Mouse (Mus musculus) lung, postnatal 25 days (tissue): ENCODE data around the gene Ribc2.

Experiments used
- DNase-seq: peaks from one replicate; pipeline ENCODE4 v3.0.0; 2022; ENCODE audit warnings: low spot score

Gene Ribc2

GRCm38 (mm10) chr15:85131275-85132192 lies at the start of gene Ribc2, which contains the start of gene Smc1b:
Gene Ribc2, plus strand, starts transcription at chr15:85132078.
Gene Smc1b, minus strand, starts transcription at chr15:85131964.
- peak; percentile 24 for DNase-seq

- no peak for DNase-seq
Measured at GRCm38 (mm10) chr15:85085641-85086040, 46.2 kb upstream of the Ribc2 start.

- DNase-seq, result no peak
Measured at GRCm38 (mm10) chr15:85132193-85132520, 279 bp downstream of the Ribc2 start.

DNA sequence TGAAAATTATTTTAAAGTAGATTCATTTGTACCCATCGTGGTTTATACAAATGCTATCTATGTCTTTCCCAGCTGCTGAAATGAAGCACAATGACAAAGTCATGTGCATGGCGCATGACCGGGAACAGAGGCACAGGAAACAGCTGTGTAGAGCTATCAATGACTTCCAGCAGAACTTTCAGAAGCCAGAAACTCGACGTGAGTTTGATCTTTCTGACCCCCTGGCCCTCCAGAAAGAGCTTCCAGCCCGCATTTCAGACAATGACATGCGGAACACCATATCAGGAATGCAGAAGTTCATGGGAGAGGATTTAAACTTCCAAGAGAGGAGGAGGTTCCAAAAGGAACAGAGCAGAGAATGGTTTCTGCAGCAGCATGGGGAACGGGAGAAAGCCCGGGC lies 3.3 kb downstream of the Ribc2 start:
- DNase-seq, result no peak

DNA sequence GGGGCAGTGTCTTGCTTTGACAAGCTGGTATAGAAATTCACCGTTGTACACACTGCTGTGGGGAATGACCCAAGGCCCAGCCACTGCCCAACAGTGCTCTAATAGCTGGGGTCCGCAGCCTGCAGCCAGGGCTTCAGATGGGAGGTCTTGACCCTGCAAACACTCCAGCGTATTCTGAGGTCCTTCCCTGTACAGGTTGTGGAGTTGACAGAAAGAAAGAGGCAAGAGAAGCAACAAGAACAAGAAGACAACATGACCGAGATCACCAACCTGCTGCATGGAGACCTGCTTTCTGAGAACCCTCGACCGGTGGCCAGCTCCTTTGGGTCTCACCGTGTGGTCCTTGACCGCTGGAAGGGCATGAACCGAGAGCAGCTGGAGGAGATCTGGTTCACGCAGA lies 9.4 kb downstream of the Ribc2 start:
- DNase-seq, result no peak

GRCm38 (mm10) chr15:85142441-85142840 lies 10.6 kb downstream of the Ribc2 start:
- no peak for DNase-seq

- DNase-seq, result no peak
Measured at GRCm38 (mm10) chr15:85143161-85143560, 11.3 kb downstream of the Ribc2 start.

- DNase-seq, result no peak
Measured at GRCm38 (mm10) chr15:85143747-85144146, 11.9 kb downstream of the Ribc2 start.

GRCm38 (mm10) chr15:85144249-85144648 lies 12.4 kb downstream of the Ribc2 start:
- DNase-seq, result no peak

GRCm38 (mm10) chr15:85151433-85151918 lies 19.6 kb downstream of the Ribc2 start:
- DNase-seq, result peak; percentile 59

GRCm38 (mm10) chr15:85152577-85152976 lies 20.7 kb downstream of the Ribc2 start:
- peak; percentile 36 for DNase-seq

DNA sequence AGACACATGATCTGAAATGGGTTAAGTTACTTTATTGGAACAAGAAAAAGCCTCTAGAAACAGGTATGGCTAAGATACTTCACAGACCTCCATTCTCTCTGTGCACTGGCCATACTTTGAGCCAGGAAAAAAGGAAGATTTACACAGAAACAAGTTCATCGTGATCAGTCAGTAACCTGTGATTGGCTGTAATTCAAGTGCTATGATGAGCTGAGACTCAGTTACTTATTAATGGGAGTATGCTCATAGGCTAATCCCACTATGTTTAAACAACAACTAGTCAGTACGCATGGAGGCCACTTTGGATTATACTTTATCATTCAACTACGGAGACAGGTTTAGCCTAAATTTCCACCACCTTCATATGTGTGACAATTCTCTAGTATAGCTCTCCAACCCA lies 22.2 kb downstream of the Ribc2 start:
- no peak for DNase-seq

DNA sequence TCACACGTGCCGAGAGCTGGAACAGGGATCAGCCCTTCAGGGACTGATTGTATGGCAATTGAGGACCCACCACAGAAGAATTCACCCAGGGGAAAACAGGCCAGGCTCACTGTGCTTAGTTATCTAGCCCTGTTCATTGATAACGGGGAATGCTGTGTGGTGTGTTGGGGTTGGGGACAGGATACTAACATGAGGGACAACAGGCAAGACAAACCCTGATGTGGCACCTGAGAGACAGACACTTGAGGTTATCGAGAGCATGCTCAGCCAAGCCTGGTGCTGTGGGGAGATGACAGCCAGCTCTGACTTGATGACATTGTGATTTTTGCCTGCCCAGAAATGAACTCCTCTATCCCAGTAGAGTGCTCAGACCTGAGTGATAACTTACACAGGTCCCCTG lies 24.3 kb downstream of the Ribc2 start:
- no peak for DNase-seq

GRCm38 (mm10) chr15:85161416-85161815 lies 29.5 kb downstream of the Ribc2 start:
- no peak for DNase-seq

DNA sequence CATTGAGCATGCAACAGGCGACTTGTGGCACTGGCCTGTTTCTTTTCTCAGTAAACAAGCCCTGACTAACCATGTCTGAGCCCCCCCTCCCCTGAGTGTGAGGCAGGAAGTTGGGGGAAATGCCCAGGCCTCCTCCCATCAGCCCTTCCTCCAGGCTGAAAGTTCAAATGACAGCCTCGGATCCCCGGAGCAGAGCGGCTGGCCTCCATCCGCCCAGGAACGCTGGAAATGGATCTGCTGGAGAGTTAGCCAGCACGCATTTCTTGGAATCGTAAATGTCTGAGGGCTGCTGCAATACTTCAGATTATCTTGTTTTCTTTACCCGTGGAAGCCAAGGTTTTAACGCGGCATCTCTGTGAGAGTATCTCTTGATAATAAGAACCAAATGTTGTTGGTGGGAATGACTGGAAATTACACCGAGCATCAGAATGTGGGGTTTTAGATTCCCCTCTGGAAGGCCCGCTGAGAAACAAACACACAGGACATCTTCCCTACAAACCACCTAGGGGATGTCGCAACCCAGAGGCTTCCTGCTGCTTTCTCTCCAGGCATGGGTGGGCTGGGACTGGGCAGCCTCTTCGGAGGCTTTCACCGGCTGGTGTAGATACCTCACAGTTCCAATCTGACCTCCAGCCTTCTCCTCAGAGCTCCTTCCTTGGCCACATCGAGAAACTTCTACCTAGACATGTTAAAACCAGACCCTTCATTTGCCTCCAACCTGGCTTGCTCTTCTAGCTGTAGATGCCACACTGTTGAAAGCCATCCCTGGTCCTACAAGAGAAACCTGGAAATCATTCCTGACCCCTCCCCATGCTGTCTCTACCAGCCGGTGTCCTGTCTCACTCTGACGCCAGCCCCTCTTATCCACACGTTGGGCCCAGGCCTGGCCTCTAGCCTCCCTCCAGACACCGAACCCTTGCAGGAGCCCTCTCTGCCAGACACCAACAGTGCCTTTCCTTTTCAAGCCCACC lies 31.1 kb downstream of the Ribc2 start:
- peak; percentile 24 for DNase-seq

DNA sequence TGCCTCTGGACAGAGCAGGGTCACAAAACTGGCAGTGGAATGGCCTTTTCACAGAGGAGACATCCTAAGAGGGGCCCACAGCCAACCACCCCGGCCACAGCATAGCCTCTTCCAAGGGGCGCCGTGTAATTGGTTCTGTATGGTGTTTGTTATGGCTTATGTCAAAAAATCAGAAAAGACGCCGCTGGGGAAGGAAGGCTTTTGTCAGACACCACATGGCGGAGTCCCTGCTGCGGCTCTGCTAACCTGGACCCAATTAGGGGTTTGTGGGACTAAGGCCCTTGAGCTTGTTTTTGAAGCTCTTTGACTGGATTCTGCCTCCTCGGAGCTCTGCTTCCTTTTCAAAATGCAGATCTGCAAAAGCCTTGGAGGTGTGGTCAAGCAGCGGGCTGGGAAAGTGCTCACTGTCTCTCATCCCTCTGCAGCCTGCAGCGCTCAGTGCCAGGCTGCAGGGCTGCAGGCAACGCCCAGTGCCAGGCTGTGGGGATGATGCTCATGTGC lies 34.6 kb downstream of the Ribc2 start:
- no peak for DNase-seq

DNA sequence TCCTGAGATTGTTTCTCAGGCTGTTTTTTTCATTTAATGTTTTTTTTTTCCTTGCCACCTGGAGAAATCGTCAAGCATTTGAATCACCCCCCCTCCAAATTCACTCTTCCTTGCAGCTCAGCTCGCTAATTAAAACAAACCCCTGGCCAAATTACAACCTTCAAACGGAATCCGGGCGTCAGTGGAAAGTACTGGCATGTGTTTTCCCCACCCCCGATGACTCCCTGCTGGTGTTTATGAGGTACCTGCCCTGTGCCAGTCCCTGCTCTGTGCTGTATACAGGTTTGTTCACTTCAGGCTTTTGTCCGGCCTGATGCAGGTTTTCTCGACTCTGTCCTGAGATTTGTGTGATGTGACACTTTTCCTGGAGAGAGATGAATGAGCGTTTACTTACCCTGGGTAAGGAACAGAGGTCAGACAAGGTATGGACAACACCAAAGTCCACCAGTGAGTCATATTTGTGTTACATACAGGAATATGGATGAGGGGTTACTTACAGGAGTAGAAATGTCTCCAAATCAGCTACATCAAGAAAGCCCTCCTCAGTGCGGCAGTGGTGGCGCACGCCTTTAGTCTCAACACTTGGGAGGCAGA lies 35.3 kb downstream of the Ribc2 start:
- no peak for DNase-seq

- DNase-seq, result peak; percentile 56
Measured at GRCm38 (mm10) chr15:85172054-85172453, 40.2 kb downstream of the Ribc2 start.

DNA sequence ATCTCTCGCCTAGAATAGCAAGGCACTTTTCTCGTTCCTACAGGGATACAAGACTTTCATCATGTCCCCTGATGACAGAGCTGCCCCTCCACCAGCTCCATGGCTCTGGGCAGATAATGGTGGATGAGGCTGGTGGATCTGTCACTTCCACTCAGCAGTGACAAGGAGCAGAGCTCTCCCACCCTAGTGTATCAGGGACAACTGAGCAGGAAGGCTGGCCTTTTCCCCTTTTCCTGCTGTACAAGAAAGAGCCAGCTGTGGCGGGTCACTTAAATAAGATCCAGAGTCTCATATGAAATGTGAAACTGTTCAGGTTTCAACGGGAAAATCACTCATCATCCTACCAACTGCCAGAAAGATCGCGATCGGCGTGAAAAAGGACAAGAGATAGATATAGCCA lies 41.5 kb downstream of the Ribc2 start:
- DNase-seq, result no peak

- DNase-seq, result no peak
Measured at GRCm38 (mm10) chr15:85174060-85174459, 42.2 kb downstream of the Ribc2 start.

DNA sequence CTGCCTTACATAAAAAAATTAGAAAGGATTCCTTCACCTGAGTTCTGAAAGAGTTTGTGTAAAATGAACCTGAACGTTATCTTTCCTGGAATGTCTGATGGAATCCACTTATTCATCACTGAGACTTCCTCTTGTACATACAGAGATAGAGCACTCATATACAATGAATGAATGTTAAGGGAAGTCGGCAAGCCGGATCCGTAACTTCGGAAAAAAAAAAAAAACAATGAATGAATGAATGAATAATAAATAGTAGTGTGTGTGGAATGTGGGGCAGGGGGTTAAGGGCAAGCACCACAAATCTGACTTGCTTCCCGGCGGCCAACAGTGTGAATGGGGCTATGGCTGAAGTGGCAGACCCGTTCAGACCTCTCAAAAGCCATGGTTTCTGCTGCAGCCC lies 45.7 kb downstream of the Ribc2 start:
- no peak for DNase-seq

DNA sequence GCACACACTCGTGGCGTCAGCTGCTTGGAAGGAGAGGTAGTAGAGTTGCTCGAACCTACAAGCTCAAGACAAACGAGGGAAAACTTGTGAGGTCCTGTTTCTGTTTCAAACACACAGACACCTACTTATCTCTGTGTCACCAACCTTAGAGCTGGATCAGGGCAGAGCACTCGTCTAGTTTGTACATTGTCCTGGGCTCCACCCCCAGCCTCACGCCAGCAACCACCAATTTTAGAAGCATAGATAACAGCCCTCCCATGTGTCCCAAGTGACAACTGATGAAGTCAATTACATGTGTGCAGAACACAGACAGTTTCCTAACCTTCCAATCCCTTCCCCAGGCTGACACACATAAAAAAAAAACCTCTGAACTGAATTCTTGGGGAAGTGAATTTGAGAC lies 46.3 kb downstream of the Ribc2 start:
- DNase-seq, result no peak
